Mouse (Mus musculus) megakaryocyte, embryonic 14.5 days (primary cell): ENCODE measurements at regions not wholly inside any gene's neighbourhood (a gene's known extent, or its start where the extent isn't known, plus 50 kb on each side); places are given as distances from the start of the nearest gene placed in this dataset.

Source experiments
- FLI1 ChIP-seq: IDR thresholded peaks from 2 replicates; pipeline ENCODE4 v1.6.1; 2012; ENCODE audit warnings: low read length, inconsistent platforms, mixed read lengths
- GATA1 ChIP-seq: IDR thresholded peaks from 3 replicates; pipeline ENCODE4 v1.6.1; 2012; ENCODE audit warnings: mixed read lengths, low read length, inconsistent platforms, borderline replicate concordance

DNA sequence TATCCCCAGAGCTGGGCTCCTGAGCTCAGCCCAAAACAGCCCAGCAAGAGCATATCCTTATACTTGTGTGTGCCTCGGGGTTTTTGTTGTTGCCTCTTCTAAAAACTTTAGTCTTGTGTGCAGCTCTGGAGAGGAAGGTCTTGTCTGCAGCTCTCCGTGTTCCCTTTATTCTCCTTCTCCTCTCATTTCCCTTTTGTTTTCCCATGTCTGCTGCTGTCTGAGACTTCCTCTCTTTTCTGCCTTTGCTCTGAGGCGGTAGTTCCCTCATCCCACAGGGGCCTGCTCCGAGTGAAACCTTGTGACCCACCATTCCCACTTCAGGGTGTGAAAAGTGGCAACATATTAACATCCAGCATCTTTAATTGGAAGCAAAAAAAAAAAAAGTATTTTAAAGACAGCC, 51.5 kb upstream of the Bach2 start:
- TF ChIP-seq FLI1 (no peak), GATA1 (no peak)
